Mouse (Mus musculus) cerebellum, postnatal 25 days (tissue): Measurements from ENCODE around the gene Habp4.

Source experiments
- DNase-seq, 2 experiments: peaks; one replicate each; pipeline ENCODE4 v3.0.0; 2021; ENCODE audit warnings: mixed read lengths in 2 of 2

Habp4 gene

GRCm38 (mm10) chr13:64161548-64161915 is at the start of gene Habp4:
Habp4 (plus strand) TSS chr13:64161824.
- peak; percentile 95 to 99 for DNase-seq

- DNase-seq = no peak
Measured at GRCm38 (mm10) chr13:64117442-64117841, 44.2 kb upstream of the Habp4 start.

GRCm38 (mm10) chr13:64120760-64121159 is 40.9 kb upstream of the Habp4 start:
- DNase-seq = no peak

GRCm38 (mm10) chr13:64123491-64124188 is 38.0 kb upstream of the Habp4 start:
- no peak for DNase-seq

- no peak for DNase-seq
Measured at GRCm38 (mm10) chr13:64124886-64125285, 36.7 kb upstream of the Habp4 start.

GRCm38 (mm10) chr13:64126316-64126715 is 35.3 kb upstream of the Habp4 start:
- DNase-seq = no peak

- DNase-seq = peak; percentile 34 to 58
Measured at GRCm38 (mm10) chr13:64128858-64129615, 32.6 kb upstream of the Habp4 start, which contains the start of gene Slc35d2. Slc35d2 (minus strand) TSS chr13:64129368.

GRCm38 (mm10) chr13:64129616-64130375 is 31.8 kb upstream of the Habp4 start:
- peak; percentile 28 to 50 for DNase-seq

GRCm38 (mm10) chr13:64150121-64150520 is 11.5 kb upstream of the Habp4 start:
- no peak for DNase-seq

- peak; percentile 90 to 94 for DNase-seq
Measured at GRCm38 (mm10) chr13:64152241-64152669, 9.4 kb upstream of the Habp4 start.

GRCm38 (mm10) chr13:64152671-64153082 is 8.9 kb upstream of the Habp4 start:
- DNase-seq = no peak

- peak; percentile 94 to 97 for DNase-seq
Measured at GRCm38 (mm10) chr13:64153083-64153682, 8.4 kb upstream of the Habp4 start, which contains the start of gene Zfp367. Zfp367 (minus strand) TSS chr13:64153202.

GRCm38 (mm10) chr13:64153751-64154267 is 7.8 kb upstream of the Habp4 start:
- DNase-seq = peak; percentile 17

- DNase-seq = no peak
Measured at GRCm38 (mm10) chr13:64154651-64155050, 7.0 kb upstream of the Habp4 start.

GRCm38 (mm10) chr13:64155171-64155571 is 6.5 kb upstream of the Habp4 start:
- no peak for DNase-seq

- no peak for DNase-seq
Measured at GRCm38 (mm10) chr13:64156966-64157365, 4.7 kb upstream of the Habp4 start.

- no peak for DNase-seq
Measured at GRCm38 (mm10) chr13:64161916-64162611, 440 bp downstream of the Habp4 start.

- peak; percentile 24 to 25 for DNase-seq
Measured at GRCm38 (mm10) chr13:64162626-64163025, 1.0 kb downstream of the Habp4 start.

- peak in 1 of 2 experiments; percentile 20 for DNase-seq
Measured at GRCm38 (mm10) chr13:64163147-64163715, 1.6 kb downstream of the Habp4 start.

GRCm38 (mm10) chr13:64169746-64170145 is 8.1 kb downstream of the Habp4 start:
- DNase-seq = no peak

- DNase-seq = no peak
Measured at GRCm38 (mm10) chr13:64178000-64178399, 16.4 kb downstream of the Habp4 start.
